Mouse (Mus musculus): ENCODE data around the gene Kdm5a. TPM values are rescaled to one million over a fixed set of nuclear protein-coding genes. Genes with fewer than 3 reads are reported as not detected.
A peak's percentile ranks its signal among the peaks of the same experiment; 100 is the strongest.

Gene Kdm5a
- polyA plus RNA-seq, 1 experiment: 69.1 TPM

- WGBS: 59% methylated on average over 9 of the region's 9 CpGs
- Histone ChIP-seq H3K4me3 (ENCODE audit: insufficient read depth, low read depth, low read length) (no peak overlapping the region), H3K27ac (ENCODE audit: insufficient read depth, low read depth, low read length) (no peak overlapping the region), H3K4me1 (ENCODE audit: control insufficient read depth, insufficient read depth, low read length) (peaks cover 15% of the 10 kb centered on the region)
- TF ChIP-seq POLR2A (IDR thresholded peaks at IDR 0.05; ENCODE audit: insufficient read depth, low read depth, low read length) (no peak), CTCF (IDR thresholded peaks at IDR 0.05; ENCODE audit: insufficient read depth, low read depth, low read length) (no peak)
Observed at GRCm38 (mm10) chr6:120464406-120464939, 100.5 kb downstream of the Kdm5a start.

GRCm38 (mm10) chr6:120465393-120465792 lies 101.5 kb downstream of the Kdm5a start:
- Histone ChIP-seq H3K4me1 (ENCODE audit: control insufficient read depth, insufficient read depth, low read length) (peaks cover 18% of the 10 kb centered on the region), H3K27ac (ENCODE audit: insufficient read depth, low read depth, low read length) (no peak overlapping the region), H3K4me3 (ENCODE audit: insufficient read depth, low read depth, low read length) (no peak overlapping the region)
- TF ChIP-seq CTCF (IDR thresholded peaks at IDR 0.05; ENCODE audit: insufficient read depth, low read depth, low read length): no peak
- TF ChIP-seq POLR2A (IDR thresholded peaks at IDR 0.05; ENCODE audit: insufficient read depth, low read depth, low read length): no peak
- WGBS: 64% methylated on average over 4 of the region's 4 CpGs

DNA sequence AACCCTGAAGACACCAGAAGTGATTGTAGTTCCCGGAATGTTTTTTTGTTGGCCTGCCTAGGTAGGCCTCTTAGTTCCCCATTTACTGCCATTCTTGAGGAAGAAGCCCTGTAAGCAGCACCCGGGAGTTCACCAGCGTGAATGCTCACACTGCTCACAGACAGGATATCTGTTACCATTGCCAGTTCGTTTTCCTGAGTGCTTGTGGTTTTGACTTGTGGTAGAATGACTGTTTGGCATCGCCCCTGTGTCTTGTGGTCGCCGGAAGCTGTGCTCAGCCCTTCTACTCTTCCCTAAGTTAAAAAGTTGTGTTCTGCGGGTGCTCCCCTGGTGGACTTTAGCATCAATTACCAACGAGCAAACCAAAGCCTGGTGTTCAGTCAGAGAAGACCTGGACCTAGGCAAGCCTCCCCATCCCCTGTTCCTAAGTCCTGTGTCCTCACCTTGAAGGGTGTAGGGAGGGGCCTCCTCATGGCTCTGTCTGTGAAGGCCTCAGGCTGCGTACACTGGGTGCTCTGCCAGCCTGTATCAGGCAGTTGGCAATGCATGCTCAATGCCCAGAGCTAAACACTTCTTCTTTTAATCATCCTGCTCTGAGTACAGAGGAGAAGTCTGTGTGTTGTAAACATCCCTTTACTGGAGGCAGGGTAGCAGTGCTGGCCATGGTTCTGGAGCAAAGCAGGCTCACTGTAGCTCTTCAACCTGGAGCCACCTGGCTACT lies 102.8 kb downstream of the Kdm5a start:
- TF ChIP-seq CTCF (IDR thresholded peaks at IDR 0.05; ENCODE audit: insufficient read depth, low read depth, low read length) (no peak), POLR2A (IDR thresholded peaks at IDR 0.05; ENCODE audit: insufficient read depth, low read depth, low read length) (no peak)
- peaks cover 21% of the 10 kb centered on the region for H3K4me1 ChIP-seq (ENCODE audit: control insufficient read depth, insufficient read depth, low read length)
- H3K4me3 ChIP-seq (ENCODE audit: insufficient read depth, low read depth, low read length): no peak overlapping the region
- H3K27ac ChIP-seq (ENCODE audit: insufficient read depth, low read depth, low read length): no peak overlapping the region
- 85% methylated on average over 10 of the region's 10 CpGs for WGBS

DNA sequence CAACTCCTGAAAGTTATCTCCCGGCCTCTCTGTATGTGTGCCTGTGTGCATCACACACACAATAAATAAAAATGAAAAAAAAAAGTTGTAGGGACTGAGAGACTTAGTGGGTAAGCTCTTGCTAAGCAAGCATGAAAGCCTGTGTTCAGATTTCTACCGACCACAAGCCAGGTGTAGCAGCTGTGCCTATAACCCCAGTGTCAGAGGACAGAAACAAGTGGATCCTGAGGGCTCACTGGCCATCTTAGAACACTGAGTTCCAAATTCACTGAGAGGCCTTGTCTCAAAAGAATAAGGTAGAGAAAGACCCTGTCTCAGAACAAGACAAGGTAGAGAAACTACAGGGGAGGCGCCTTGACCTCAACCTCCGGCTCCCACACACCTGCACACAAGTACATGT lies 104.3 kb downstream of the Kdm5a start:
- WGBS: 96% methylated on average over 4 of the region's 4 CpGs
- TF ChIP-seq POLR2A (IDR thresholded peaks at IDR 0.05; ENCODE audit: insufficient read depth, low read depth, low read length) (no peak), CTCF (IDR thresholded peaks at IDR 0.05; ENCODE audit: insufficient read depth, low read depth, low read length) (no peak)
- Histone ChIP-seq H3K4me3 (ENCODE audit: insufficient read depth, low read depth, low read length) (no peak overlapping the region), H3K27ac (ENCODE audit: insufficient read depth, low read depth, low read length) (no peak overlapping the region), H3K4me1 (ENCODE audit: control insufficient read depth, insufficient read depth, low read length) (peaks cover 29% of the 10 kb centered on the region)

DNA sequence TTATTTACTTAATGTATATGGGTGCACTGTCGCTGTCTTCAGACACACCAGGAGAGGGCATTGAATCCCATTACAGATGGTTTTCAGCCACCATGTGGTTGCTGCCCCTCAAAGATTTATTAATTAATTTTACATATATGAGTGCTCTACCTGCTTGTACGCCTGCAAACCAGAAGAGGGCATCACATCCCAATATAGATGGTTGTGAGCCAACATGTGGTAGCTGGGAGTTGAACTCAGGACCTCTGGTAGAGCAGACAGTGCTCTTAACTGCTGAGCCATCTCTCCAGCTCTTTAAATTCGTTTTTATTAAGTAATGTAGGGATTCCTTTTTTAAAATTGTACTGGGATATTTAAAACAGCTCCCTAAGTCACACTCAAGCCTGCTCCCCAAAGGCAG lies 105.3 kb downstream of the Kdm5a start:
- WGBS: 66% methylated on average over 3 of the region's 3 CpGs
- Histone ChIP-seq H3K4me1 (ENCODE audit: control insufficient read depth, insufficient read depth, low read length) (peaks cover 27% of the 10 kb centered on the region), H3K4me3 (ENCODE audit: insufficient read depth, low read depth, low read length) (no peak overlapping the region), H3K27ac (ENCODE audit: insufficient read depth, low read depth, low read length) (no peak overlapping the region)
- TF ChIP-seq CTCF (IDR thresholded peaks at IDR 0.05; ENCODE audit: insufficient read depth, low read depth, low read length) (no peak), POLR2A (IDR thresholded peaks at IDR 0.05; ENCODE audit: insufficient read depth, low read depth, low read length) (no peak)

- no peak overlapping the region for H3K27ac ChIP-seq (ENCODE audit: insufficient read depth, low read depth, low read length)
Observed at GRCm38 (mm10) chr6:120469770-120470169, 105.8 kb downstream of the Kdm5a start.

DNA sequence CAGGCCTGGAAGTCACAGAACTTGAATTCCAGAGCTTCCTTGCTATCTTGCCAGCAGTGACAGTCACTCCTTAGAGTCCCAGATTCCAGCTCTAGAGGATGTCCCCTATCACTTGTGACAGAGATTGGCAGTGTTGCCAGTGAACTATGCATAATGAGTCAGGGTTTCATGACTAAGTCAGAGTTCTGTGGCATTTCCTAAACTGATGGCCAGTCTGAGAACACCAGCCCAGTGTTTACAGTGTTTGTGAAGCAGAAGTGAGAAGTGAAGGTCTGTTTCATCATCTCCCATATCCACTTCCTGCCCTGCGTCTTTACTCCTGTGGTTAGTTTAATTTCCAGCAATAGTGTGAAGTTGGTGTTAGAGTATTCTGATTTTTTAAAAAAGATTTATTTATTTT lies 106.7 kb downstream of the Kdm5a start:
- no peak for TF ChIP-seq POLR2A (IDR thresholded peaks at IDR 0.05; ENCODE audit: insufficient read depth, low read depth, low read length)
- no peak for TF ChIP-seq CTCF (IDR thresholded peaks at IDR 0.05; ENCODE audit: insufficient read depth, low read depth, low read length)
- H3K4me3 ChIP-seq (ENCODE audit: insufficient read depth, low read depth, low read length): no peak overlapping the region
- H3K27ac ChIP-seq (ENCODE audit: insufficient read depth, low read depth, low read length): no peak overlapping the region
- H3K4me1 ChIP-seq (ENCODE audit: control insufficient read depth, insufficient read depth, low read length): peaks cover 27% of the 10 kb centered on the region
- WGBS: 93% methylated on average over 1 of the region's 1 CpGs

More at GRCm38 (mm10) chr6:120469770-120470169, 105.8 kb downstream of the Kdm5a start:
- H3K4me3 ChIP-seq (ENCODE audit: insufficient read depth, low read depth, low read length): no peak overlapping the region
- TF ChIP-seq POLR2A (IDR thresholded peaks at IDR 0.05; ENCODE audit: insufficient read depth, low read depth, low read length) (no peak), CTCF (IDR thresholded peaks at IDR 0.05; ENCODE audit: insufficient read depth, low read depth, low read length) (no peak)
- H3K4me1 ChIP-seq (ENCODE audit: control insufficient read depth, insufficient read depth, low read length): peaks cover 27% of the 10 kb centered on the region

DNA sequence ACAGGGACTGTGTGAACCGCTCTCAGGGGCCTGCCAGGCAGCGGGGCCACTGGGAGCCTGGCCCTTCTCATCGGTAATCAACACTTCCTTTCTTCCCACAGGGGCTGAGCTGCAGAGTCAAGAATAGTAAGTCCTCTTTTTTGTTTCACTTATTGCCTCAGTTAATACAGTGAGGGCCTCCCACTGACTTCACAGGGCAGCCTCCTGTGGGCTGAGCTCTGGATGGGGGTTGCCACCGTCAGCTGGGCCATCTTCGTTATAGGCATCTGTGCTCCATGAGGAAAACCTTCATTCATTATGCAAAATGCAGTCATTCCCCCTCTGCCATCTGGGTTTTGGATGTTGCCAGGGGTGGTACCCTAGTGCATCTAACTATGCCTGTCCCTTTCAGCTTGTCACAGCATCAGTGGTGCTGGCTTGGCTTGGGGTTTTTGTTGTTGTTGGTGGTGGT lies 108.1 kb downstream of the Kdm5a start:
- TF ChIP-seq POLR2A (IDR thresholded peaks at IDR 0.05; ENCODE audit: insufficient read depth, low read depth, low read length): no peak
- TF ChIP-seq CTCF (IDR thresholded peaks at IDR 0.05; ENCODE audit: insufficient read depth, low read depth, low read length): no peak
- Histone ChIP-seq H3K27ac (ENCODE audit: insufficient read depth, low read depth, low read length) (peak overlapping the region; percentile 78), H3K4me3 (ENCODE audit: insufficient read depth, low read depth, low read length) (no peak overlapping the region), H3K4me1 (ENCODE audit: control insufficient read depth, insufficient read depth, low read length) (peaks cover 25% of the 10 kb centered on the region)
- 6% methylated on average over 5 of the region's 5 CpGs for WGBS

GRCm38 (mm10) chr6:120472455-120473140 lies 108.7 kb downstream of the Kdm5a start:
- Histone ChIP-seq H3K27ac (ENCODE audit: insufficient read depth, low read depth, low read length) (peak overlapping the region; percentile 78), H3K4me1 (ENCODE audit: control insufficient read depth, insufficient read depth, low read length) (peaks cover 25% of the 10 kb centered on the region), H3K4me3 (ENCODE audit: insufficient read depth, low read depth, low read length) (no peak overlapping the region)
- 30% methylated on average over 8 of the region's 8 CpGs for WGBS
- TF ChIP-seq CTCF (IDR thresholded peaks at IDR 0.05; ENCODE audit: insufficient read depth, low read depth, low read length) (no peak), POLR2A (IDR thresholded peaks at IDR 0.05; ENCODE audit: insufficient read depth, low read depth, low read length) (no peak)

Data from olfactory bulb, adult 2 months (tissue).